Mouse (Mus musculus): ENCODE results near the gene Gstt4.

DNA sequence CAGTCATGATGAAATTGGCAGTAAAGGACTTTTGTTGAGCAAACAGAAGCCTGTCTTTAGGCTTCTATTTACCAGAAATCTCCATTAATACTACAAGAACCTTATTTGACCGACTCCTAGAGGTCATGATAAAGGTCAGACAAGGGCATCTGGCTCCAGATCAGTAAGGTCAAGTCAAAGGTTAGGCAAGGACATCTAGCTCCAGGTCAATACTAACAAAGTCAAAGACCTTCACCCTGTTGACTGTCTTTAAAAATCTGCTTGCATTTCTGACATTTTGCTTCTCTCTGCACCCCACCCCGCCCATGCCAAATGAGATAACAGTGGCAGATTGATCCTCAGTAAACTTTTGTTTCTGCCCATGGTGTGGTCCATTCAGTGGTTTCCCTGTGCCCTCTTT is 18.1 kb downstream of the Gstt4 start:
- TF ChIP-seq CTCF (IDR thresholded peaks at IDR 0.05; ENCODE audit: low read depth, low read length): no peak
- no peak for TF ChIP-seq POLR2A (IDR thresholded peaks at IDR 0.05; ENCODE audit: borderline replicate concordance, low read depth, low read length)
